Mouse (Mus musculus): ENCODE results near the gene Abcb1b. TPM values are rescaled to one million over a fixed set of nuclear protein-coding genes. Genes with fewer than 3 reads are reported as not detected.
A peak's percentile ranks its signal among the peaks of the same experiment; 100 is the strongest.

Abcb1b gene
- polyA plus RNA-seq, 1 experiment from 2014 or later: 0.96 TPM

DNA sequence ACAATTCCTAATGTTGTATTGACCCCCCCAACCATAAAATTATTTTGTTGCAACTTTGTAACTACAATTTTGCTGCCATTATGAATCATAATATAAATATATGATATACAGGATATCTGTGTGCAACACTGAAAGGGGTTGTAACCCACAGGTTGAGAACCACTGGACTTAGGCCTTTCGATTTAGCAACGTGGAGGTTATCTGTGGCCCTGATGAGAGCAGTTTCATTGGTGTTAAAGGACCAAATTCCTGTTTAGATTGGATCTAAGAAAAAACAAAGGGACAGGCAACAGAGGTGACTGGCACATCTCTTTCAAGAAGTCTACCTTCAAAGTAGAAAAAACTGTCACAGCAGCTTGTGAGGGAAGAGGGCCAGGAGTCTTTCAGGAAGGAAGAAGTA lies 87.9 kb downstream of the Abcb1b start:
- ATAC-seq: no peak

DNA sequence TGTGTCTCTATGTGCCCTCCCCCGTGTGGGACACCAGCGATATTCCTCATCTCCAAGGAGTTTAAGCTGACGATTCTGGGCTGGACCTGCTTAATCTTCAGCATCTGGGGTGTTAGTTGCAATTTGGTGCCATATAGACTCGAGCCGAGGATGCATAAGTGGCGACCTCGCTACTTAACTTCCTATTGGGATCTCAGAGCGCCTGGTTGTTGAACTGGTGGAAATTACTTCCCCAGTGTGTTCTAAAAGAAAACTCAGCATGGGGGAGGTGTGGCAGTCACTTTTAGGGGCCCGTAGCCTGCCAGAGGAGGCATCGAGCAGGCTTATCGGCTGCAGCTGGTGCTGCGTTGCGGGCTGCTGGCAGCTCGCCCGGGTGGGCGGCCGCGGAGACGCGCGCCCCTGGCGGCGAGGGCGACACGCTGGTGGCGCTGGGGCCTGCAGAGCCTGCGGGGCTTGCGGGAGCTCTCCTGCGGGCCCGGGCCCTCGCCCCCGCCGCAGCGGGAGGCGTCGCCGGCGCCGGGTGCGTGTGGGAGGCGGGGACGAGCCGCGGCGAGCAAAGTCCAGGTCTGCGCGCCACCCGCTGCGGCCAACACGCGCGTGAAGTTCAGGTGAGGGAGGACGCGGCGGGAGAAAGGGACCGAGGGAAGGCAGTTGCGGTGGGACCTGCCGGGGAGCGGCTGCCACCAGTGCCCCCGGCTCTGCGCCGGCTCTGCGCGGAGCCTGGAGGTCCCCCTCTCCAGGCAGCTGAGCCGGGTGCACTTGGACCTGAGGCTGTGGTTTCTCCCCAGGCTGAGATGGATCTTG lies 95.6 kb downstream of the Abcb1b start, which contains the start of gene Abcb4:
Gene Abcb4, plus strand, starts transcription at position 418 of the 804 bp plus-strand sequence.
- Histone ChIP-seq H3K4me1 (ENCODE audit: control insufficient read depth, insufficient read depth, low read depth, low read length) (peaks cover 5% of the 10 kb centered on the region), H3K27ac (ENCODE audit: low read depth, low read length) (no peak within 1 kb of the TSS), H3K9ac (ENCODE audit: low read depth, low read length) (peak within 1 kb of the TSS; percentile 76), H3K27me3 (replicated peaks; ENCODE audit: control insufficient read depth, insufficient read depth, low read length) (peaks cover 2% of the 10 kb centered on the region; the same call in 1 of the 2 replicates), H3K9me3 (ENCODE audit: control insufficient read depth, low read length) (0 out of 2 replicates have a peak, but pooled peaks cover 2% of the 10 kb centered on the region), H3K36me3 (ENCODE audit: control insufficient read depth, insufficient read depth, low read length) (no peaks in the 10 kb centered on the region), H3K4me2 (ENCODE audit: low read length) (peak within 1 kb of the TSS; percentile 95), H3K4me3 (ENCODE audit: low read length) (peak within 1 kb of the TSS; percentile 82)
- WGBS: under 1% methylated on average over 62 of the region's 65 CpGs
- peak; percentile 94 for ATAC-seq

More for the DNA sequence above, 87.9 kb downstream of the Abcb1b start:
- H3K27me3 ChIP-seq (replicated peaks; ENCODE audit: control insufficient read depth, insufficient read depth, low read length): no peaks in the 10 kb centered on the region
- H3K4me3 ChIP-seq (ENCODE audit: low read length): no peak overlapping the region
- no peak overlapping the region for H3K4me2 ChIP-seq (ENCODE audit: low read length)
- WGBS: 85% methylated on average over 2 of the region's 2 CpGs
- no peak overlapping the region for H3K27ac ChIP-seq (ENCODE audit: low read depth, low read length)
- H3K4me1 ChIP-seq (ENCODE audit: control insufficient read depth, insufficient read depth, low read depth, low read length): no peaks in the 10 kb centered on the region
- H3K9me3 ChIP-seq (ENCODE audit: control insufficient read depth, low read length): 0 out of 2 replicates have a peak, but pooled peaks cover 2% of the 10 kb centered on the region
- no peaks in the 10 kb centered on the region for H3K36me3 ChIP-seq (ENCODE audit: control insufficient read depth, insufficient read depth, low read length)
- H3K9ac ChIP-seq (ENCODE audit: low read depth, low read length): no peak overlapping the region

DNA sequence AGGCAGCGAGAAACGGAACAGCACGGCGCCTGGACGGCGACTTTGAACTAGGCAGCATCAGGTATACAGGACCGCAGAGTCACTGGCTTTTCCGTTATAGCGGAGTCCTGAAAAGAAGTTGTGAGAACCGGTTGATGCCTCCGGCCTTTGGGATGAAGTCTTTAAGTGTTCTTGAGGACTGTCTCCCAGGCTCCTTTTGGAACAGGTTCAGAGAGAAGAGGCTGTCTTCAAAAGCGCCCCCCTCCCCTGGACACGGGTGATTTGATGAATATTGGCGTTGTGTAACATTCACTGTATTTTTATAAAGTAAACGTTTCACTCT lies 96.1 kb downstream of the Abcb1b start:
- Histone ChIP-seq H3K9me3 (ENCODE audit: control insufficient read depth, low read length) (0 out of 2 replicates have a peak, but pooled peaks cover 2% of the 10 kb centered on the region), H3K27me3 (replicated peaks; ENCODE audit: control insufficient read depth, insufficient read depth, low read length) (peaks cover 2% of the 10 kb centered on the region; the same call in 1 of the 2 replicates), H3K9ac (ENCODE audit: low read depth, low read length) (peak overlapping the region; percentile 76), H3K4me2 (ENCODE audit: low read length) (peak overlapping the region; percentile 95), H3K36me3 (ENCODE audit: control insufficient read depth, insufficient read depth, low read length) (no peaks in the 10 kb centered on the region), H3K27ac (ENCODE audit: low read depth, low read length) (no peak overlapping the region), H3K4me1 (ENCODE audit: control insufficient read depth, insufficient read depth, low read depth, low read length) (peaks cover 5% of the 10 kb centered on the region), H3K4me3 (ENCODE audit: low read length) (peak overlapping the region; percentile 82)
- ATAC-seq: no peak
- 8% methylated on average over 15 of the region's 15 CpGs for WGBS

DNA sequence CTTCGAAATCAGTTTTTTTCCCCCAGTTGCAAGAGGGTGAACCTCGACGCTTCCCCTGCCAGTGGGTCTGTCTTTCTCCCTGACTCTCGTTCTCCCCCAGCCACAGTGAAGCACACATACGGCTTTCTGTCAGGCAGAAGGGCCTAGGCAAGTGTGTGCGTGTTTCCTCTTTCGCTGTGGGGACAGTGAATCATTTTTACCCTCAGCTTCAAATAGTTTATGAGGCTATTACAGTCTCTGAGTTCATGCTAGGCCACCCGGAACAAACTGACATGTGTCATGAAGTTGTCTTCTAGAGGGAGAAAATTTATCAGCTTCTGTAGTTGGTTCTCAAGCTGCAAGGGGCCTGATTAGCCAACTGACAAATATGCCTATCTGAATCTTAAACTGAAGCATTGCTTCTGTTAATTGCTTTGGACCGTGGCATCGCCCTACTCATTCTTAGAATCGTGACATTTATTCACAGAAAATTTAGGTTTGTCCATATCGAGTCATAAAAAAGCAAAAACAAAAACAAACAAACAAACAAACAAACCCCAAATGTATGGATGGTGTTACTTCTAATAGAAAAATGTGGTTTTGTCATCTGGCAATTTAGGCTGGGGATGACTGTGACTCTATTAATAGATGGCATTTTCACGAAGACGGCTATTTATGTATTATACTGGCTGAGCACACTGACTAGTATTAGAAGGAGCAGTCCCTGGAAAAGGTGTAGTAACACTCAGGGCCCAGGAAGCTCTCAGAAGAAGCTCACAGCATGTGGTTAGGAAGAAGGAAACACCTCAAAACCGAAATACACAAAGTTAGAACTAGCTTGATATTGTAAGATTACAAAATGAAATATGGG lies 96.9 kb downstream of the Abcb1b start:
- Histone ChIP-seq H3K4me3 (ENCODE audit: low read length) (no peak overlapping the region), H3K27me3 (replicated peaks; ENCODE audit: control insufficient read depth, insufficient read depth, low read length) (peaks cover 2% of the 10 kb centered on the region; the same call in 1 of the 2 replicates), H3K9ac (ENCODE audit: low read depth, low read length) (no peak overlapping the region), H3K36me3 (ENCODE audit: control insufficient read depth, insufficient read depth, low read length) (no peaks in the 10 kb centered on the region), H3K4me2 (ENCODE audit: low read length) (no peak overlapping the region), H3K27ac (ENCODE audit: low read depth, low read length) (no peak overlapping the region), H3K4me1 (ENCODE audit: control insufficient read depth, insufficient read depth, low read depth, low read length) (peaks cover 5% of the 10 kb centered on the region), H3K9me3 (ENCODE audit: control insufficient read depth, low read length) (0 out of 2 replicates have a peak, but pooled peaks cover 2% of the 10 kb centered on the region)
- 69% methylated on average over 15 of the region's 15 CpGs for WGBS
- ATAC-seq: no peak

DNA sequence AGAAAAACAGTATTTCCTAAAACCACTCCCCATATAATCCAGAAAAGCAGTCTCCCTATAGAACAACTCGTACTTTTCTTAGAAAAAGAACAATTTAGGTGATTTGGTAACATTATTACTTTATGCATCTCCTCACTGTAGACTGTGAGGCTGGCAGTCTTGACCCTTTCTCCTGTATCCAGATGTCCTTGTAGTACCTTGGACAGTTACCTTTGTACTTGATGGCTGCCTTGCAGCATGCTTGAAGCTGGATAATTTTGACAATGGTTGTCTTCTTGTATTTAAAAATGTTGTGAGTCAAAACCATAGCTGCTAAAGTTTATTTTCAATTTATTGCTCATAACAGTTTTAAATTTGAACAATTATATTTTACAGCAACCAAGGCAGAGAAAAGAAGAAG lies 98.3 kb downstream of the Abcb1b start:
- 85% methylated on average over 1 of the region's 1 CpGs for WGBS
- no peak for ATAC-seq
- H3K4me1 ChIP-seq (ENCODE audit: control insufficient read depth, insufficient read depth, low read depth, low read length): peaks cover 5% of the 10 kb centered on the region
- no peak overlapping the region for H3K27ac ChIP-seq (ENCODE audit: low read depth, low read length)
- no peaks in the 10 kb centered on the region for H3K9me3 ChIP-seq (ENCODE audit: control insufficient read depth, low read length)
- no peak overlapping the region for H3K9ac ChIP-seq (ENCODE audit: low read depth, low read length)
- H3K4me3 ChIP-seq (ENCODE audit: low read length): no peak overlapping the region
- H3K27me3 ChIP-seq (replicated peaks; ENCODE audit: control insufficient read depth, insufficient read depth, low read length): peaks cover 2% of the 10 kb centered on the region; the same call in 1 of the 2 replicates
- no peak overlapping the region for H3K4me2 ChIP-seq (ENCODE audit: low read length)
- no peaks in the 10 kb centered on the region for H3K36me3 ChIP-seq (ENCODE audit: control insufficient read depth, insufficient read depth, low read length)

DNA sequence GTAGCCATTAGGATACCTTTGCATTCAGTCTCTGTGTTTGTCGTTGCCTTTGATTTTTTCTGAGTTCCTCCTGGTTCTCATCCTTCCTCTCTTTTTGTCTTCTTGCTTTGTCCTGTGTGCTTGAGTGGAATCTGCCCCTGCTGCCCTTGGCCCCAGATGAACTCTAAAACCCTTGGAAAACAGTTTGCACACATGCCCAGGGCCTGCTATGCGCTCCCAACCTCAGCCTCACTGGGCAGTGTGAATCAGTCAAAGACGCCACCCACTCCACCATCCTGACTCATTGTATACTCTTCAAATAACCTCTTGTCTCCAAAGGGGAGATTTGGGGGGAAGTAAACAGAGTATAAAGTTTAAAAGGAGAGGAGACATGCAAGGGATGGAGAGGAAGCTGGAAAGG lies 100.3 kb downstream of the Abcb1b start:
- Histone ChIP-seq H3K27ac (ENCODE audit: low read depth, low read length) (no peak overlapping the region), H3K27me3 (replicated peaks; ENCODE audit: control insufficient read depth, insufficient read depth, low read length) (no peaks in the 10 kb centered on the region; the same call in 1 of the 2 replicates), H3K9ac (ENCODE audit: low read depth, low read length) (no peak overlapping the region), H3K36me3 (ENCODE audit: control insufficient read depth, insufficient read depth, low read length) (no peaks in the 10 kb centered on the region), H3K4me3 (ENCODE audit: low read length) (no peak overlapping the region), H3K4me1 (ENCODE audit: control insufficient read depth, insufficient read depth, low read depth, low read length) (no peaks in the 10 kb centered on the region; the same call in 1 of the 2 replicates), H3K9me3 (ENCODE audit: control insufficient read depth, low read length) (no peaks in the 10 kb centered on the region), H3K4me2 (ENCODE audit: low read length) (no peak overlapping the region)
- 72% methylated on average over 3 of the region's 3 CpGs for WGBS
- no peak for ATAC-seq

DNA sequence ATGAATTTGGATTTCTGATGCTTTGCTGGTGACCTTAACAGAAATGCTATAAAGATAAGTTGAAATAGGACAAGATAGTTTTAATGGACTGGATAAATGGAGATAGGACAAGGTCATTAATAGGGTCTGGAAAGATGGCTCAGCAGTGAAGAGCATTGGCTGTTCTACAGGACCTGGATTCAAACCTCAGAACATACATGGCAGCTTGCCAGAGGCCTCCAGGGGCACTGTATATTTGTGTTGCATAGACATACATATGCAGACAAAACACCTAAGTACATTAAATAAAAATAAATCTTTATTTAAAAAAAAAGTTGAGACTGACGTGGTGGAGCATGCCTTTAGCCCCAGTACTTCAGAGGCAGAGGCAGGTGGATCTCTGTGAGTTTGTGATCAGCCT lies 103.1 kb downstream of the Abcb1b start:
- Histone ChIP-seq H3K9me3 (ENCODE audit: control insufficient read depth, low read length) (no peaks in the 10 kb centered on the region), H3K27ac (ENCODE audit: low read depth, low read length) (no peak overlapping the region), H3K4me1 (ENCODE audit: control insufficient read depth, insufficient read depth, low read depth, low read length) (no peaks in the 10 kb centered on the region), H3K36me3 (ENCODE audit: control insufficient read depth, insufficient read depth, low read length) (no peaks in the 10 kb centered on the region), H3K9ac (ENCODE audit: low read depth, low read length) (no peak overlapping the region), H3K4me2 (ENCODE audit: low read length) (no peak overlapping the region), H3K27me3 (replicated peaks; ENCODE audit: control insufficient read depth, insufficient read depth, low read length) (no peaks in the 10 kb centered on the region), H3K4me3 (ENCODE audit: low read length) (no peak overlapping the region)
- WGBS: 78% methylated on average over 1 of the region's 1 CpGs
- ATAC-seq: no peak

DNA sequence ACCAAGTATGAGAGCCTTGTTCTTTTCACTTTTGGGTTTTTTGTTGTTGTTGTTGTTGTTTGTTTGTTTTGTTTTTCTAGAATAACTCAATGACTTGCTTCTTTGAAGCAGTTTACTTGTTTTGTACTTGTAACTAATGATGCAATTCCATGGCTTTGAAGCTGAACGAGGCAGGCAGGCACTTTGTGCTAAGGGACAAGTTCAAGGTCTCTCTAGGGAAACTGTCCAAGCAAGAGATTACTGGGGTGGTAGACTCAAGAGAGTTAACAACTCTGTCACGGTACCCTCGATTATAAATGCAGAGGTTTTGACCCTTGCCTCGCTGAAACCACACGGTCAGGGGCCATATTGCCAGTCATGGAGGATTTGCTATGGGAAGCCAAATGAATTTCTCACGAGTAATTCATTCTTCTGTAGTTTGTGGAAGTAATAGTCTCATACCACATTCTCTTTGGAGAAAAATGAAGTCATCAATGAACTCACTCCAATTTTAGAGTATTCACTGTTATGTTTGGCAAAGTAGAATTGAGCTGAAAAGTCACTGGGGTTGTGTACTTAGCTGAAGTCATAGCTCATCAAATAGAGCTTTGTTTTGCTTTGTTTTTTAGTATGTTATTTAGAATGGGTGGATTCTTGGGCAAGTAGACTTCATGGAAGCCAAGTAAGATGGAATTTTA lies 104.3 kb downstream of the Abcb1b start:
- H3K27me3 ChIP-seq (replicated peaks; ENCODE audit: control insufficient read depth, insufficient read depth, low read length): no peaks in the 10 kb centered on the region
- H3K4me3 ChIP-seq (ENCODE audit: low read length): no peak overlapping the region
- no peak overlapping the region for H3K9ac ChIP-seq (ENCODE audit: low read depth, low read length)
- WGBS: 56% methylated on average over 6 of the region's 6 CpGs
- H3K4me2 ChIP-seq (ENCODE audit: low read length): no peak overlapping the region
- H3K27ac ChIP-seq (ENCODE audit: low read depth, low read length): no peak overlapping the region
- no peaks in the 10 kb centered on the region for H3K9me3 ChIP-seq (ENCODE audit: control insufficient read depth, low read length)
- no peaks in the 10 kb centered on the region for H3K4me1 ChIP-seq (ENCODE audit: control insufficient read depth, insufficient read depth, low read depth, low read length)
- H3K36me3 ChIP-seq (ENCODE audit: control insufficient read depth, insufficient read depth, low read length): no peaks in the 10 kb centered on the region
- ATAC-seq: no peak

Data from hindbrain, embryonic 16.5 days (tissue).